Mouse (Mus musculus) heart, postnatal 0 days (tissue): Measurements from ENCODE around the gene Cd4. TPM values are rescaled to one million over a fixed set of nuclear protein-coding genes. Genes with fewer than 3 reads are reported as not detected.
"Not testable (repeated sequence)": the region's sequence is repeated elsewhere in the genome, so short reads cannot be mapped to it uniquely, and the experiment has no call there.

Experiments used
- ATAC-seq: fragments of 200-750 bp; cut with Nextera tagmentation; 2 replicates; pipeline ENCODE4 v1.8.0; 2017; ENCODE audit warnings: low read depth, moderate number of reproducible peaks, moderate library complexity; ENCODE audit not compliant: insufficient read depth
- DNase-seq: peaks from one replicate; pipeline ENCODE4 v3.0.0-alpha.2; 2016; ENCODE audit warnings: low spot score
- H3K27ac ChIP-seq: fragments of 300-500 bp; sonication (generic); 2 replicates; pipeline ENCODE4 v1.5.1; 2014; ENCODE audit warnings: low read depth, mild to moderate bottlenecking
- H3K27me3 ChIP-seq: fragments of 300-500 bp; sonication (generic); 2 replicates; pipeline ENCODE4 v1.6.1; 2014; ENCODE audit warnings: low read length, mixed read lengths; ENCODE audit not compliant: control insufficient read depth, insufficient read depth
- H3K36me3 ChIP-seq: fragments of 300-500 bp; sonication (generic); replicated peaks from 2 replicates; pipeline ENCODE4 v1.6.1; 2014; ENCODE audit warnings: low read length, mixed read lengths; ENCODE audit not compliant: control insufficient read depth, insufficient read depth
- H3K4me1 ChIP-seq: fragments of 300-500 bp; sonication (generic); 2 replicates; pipeline ENCODE4 v1.6.1; 2014; ENCODE audit warnings: antibody characterized with exemption; ENCODE audit not compliant: control insufficient read depth, insufficient read depth
- H3K4me2 ChIP-seq: fragments of 300-500 bp; sonication (generic); 2 replicates; pipeline ENCODE4 v1.6.1; 2014; ENCODE audit warnings: low read depth, mild to moderate bottlenecking, low read length, moderate library complexity
- H3K4me3 ChIP-seq: fragments of 300-500 bp; sonication (generic); 2 replicates; pipeline ENCODE4 v1.5.1; 2014; ENCODE audit warnings: low read depth, low read length
- H3K9ac ChIP-seq: fragments of 300-500 bp; sonication (generic); replicated peaks from 2 replicates; pipeline ENCODE4 v1.6.1; 2014; ENCODE audit warnings: low read depth, low read length, mixed read lengths
- H3K9me3 ChIP-seq: fragments of 300-500 bp; sonication (generic); replicated peaks from 2 replicates; pipeline ENCODE4 v1.6.1; 2016; ENCODE audit warnings: low read length; ENCODE audit not compliant: control insufficient read depth
- CTCF ChIP-seq: IDR thresholded peaks from 2 replicates; pipeline ENCODE4 v1.5.1; 2016; ENCODE audit warnings: antibody characterized with exemption, control low read depth, low read depth
- EP300 ChIP-seq: IDR thresholded peaks from 2 replicates; pipeline ENCODE4 v1.6.1; 2016; ENCODE audit warnings: antibody characterized with exemption, low read depth
- WGBS: fragments of 180-500 bp; shearing (Covaris S2); extraction: QIAGEN DNeasy Blood & Tissue Kit; methylation state at CpG from one replicate; pipeline ENCODE4 v1.1.7; 2014; 5-methylcytosine and 5-hydroxymethylcytosine counted together
- polyA plus RNA-seq: library from polyadenylated mRNA; unstranded; fragments of >200 nt; fragmentation: Nextera tagmentation; extraction: Ambion mirVana; gene quantifications from 2 replicates; pipeline ENCODE4 v1.2.1, GENCODE M21; 2015
- total RNA-seq: library from RNA; depleted of rRNA; stranded (reverse); fragments of >200 nt; gene quantifications from 2 replicates; pipeline ENCODE4 v1.2.3, GENCODE M21; 2014; ENCODE audit warnings: low replicate concordance

Cd4 gene
- total and polyA plus RNA-seq, 2 experiments from 2014 or later: 0.10 TPM; not detected in 1

DNA sequence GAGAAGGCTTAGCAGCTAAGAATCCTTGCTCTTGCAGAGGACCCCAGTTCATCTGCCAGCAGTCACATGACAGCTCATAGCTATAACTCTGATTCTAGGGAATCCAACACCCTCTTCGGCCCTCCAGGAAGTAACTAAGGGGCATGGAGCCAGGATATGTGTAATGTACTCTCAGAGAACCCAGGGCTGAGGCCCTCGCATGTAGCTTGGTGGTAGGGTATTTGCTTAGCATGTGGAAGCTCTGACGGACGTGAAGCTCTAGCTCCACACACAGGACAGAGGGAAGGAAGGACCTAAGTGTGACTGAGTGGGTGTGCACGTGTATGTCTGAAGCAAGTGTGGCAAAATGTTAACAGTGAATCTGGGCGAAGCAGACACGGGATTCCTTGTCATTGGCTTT is 51.6 kb downstream of the Cd4 start:
- Histone ChIP-seq H3K4me1 (peaks cover 15% of the 10 kb centered on the region), H3K9ac (no peak overlapping the region), H3K9me3 (no peaks in the 10 kb centered on the region), H3K27ac (no peak overlapping the region), H3K27me3 (0 out of 2 replicates have a peak, but pooled peaks cover 3% of the 10 kb centered on the region), H3K4me2 (no peak overlapping the region), H3K36me3 (peaks cover 25% of the 10 kb centered on the region), H3K4me3 (no peak overlapping the region)
- ATAC-seq (no peak), DNase-seq (no peak)
- TF ChIP-seq CTCF: no peak
- TF ChIP-seq EP300: no peak
- WGBS: 55% methylated on average over 7 of the region's 7 CpGs

DNA sequence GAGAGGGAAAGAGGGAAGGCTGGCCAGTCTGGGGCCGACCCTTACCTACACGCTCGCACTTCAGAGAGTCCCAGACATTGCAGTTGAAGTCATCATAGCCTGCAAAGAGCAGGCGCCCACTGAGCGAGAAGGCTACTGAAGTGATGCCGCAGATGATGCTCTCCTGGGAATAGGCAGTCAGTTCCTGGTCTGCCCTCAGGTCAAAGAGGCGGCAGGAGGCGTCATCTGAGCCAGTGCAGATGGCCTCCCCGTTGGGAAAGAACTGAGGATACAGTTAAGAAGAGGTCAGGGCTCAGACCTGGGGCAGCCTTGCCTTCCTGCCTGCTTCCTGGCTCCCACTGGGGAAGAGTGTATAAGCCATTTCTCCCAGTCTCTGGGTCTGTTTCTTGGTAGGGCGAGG is 52.5 kb downstream of the Cd4 start:
- Histone ChIP-seq H3K9me3 (no peaks in the 10 kb centered on the region), H3K4me2 (no peak overlapping the region), H3K36me3 (peaks cover 25% of the 10 kb centered on the region), H3K4me3 (no peak overlapping the region), H3K27me3 (0 out of 2 replicates have a peak, but pooled peaks cover 3% of the 10 kb centered on the region), H3K27ac (no peak overlapping the region), H3K9ac (no peak overlapping the region), H3K4me1 (peaks cover 21% of the 10 kb centered on the region)
- TF ChIP-seq EP300: no peak
- no peak for TF ChIP-seq CTCF
- 56% methylated on average over 10 of the region's 10 CpGs for WGBS
- no peak for DNase-seq
- no peak for ATAC-seq

DNA sequence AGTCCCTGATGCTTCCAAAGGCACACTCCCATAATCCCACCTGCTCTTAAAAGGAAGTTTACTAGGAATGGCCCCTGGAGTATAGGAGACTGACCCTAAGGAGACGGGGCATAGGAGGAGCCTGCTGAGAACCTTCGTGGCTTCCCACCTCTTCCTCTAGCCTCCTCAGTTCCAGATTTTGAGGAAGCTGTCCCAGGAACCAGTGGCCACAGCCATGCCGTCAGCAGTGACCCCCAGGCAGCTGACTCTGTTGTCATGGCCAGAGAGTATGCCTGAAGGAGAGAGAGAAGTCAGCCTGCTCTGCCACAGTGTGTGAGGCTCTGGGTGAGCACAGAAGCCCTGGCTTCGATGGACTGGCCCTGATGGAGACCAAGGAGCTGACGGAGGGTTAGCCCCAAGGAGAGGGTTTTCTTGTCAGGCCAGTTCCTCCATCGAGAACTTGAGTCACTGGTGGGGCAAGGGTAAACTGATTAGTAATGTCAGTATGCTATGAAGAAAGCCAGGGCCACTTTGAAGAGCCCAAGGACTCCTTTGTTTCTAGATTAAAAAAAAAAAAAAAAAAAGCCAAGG is 53.4 kb downstream of the Cd4 start:
- ATAC-seq: no peak

GRCm38 (mm10) chr6:124831649-124832048 is 56.4 kb downstream of the Cd4 start:
- Histone ChIP-seq H3K9ac (no peak overlapping the region), H3K36me3 (peaks cover 29% of the 10 kb centered on the region), H3K9me3 (no peaks in the 10 kb centered on the region), H3K27me3 (no peaks in the 10 kb centered on the region), H3K27ac (no peak overlapping the region), H3K4me2 (no peak overlapping the region), H3K4me3 (no peak overlapping the region), H3K4me1 (peaks cover 18% of the 10 kb centered on the region)
- no peak for TF ChIP-seq CTCF
- no peak for TF ChIP-seq EP300
- ATAC-seq (no peak), DNase-seq (no peak)
- WGBS: 91% methylated on average over 8 of the region's 8 CpGs

More for the DNA sequence above, 53.4 kb downstream of the Cd4 start:
- Histone ChIP-seq H3K4me1 (peaks cover 18% of the 10 kb centered on the region), H3K4me2 (no peak overlapping the region), H3K9me3 (no peaks in the 10 kb centered on the region), H3K36me3 (peaks cover 25% of the 10 kb centered on the region), H3K9ac (no peak overlapping the region), H3K27me3 (0 out of 2 replicates have a peak, but pooled peaks cover 3% of the 10 kb centered on the region), H3K4me3 (no peak overlapping the region), H3K27ac (no peak overlapping the region)
- TF ChIP-seq CTCF (no peak), EP300 (no peak)
- DNase-seq: no peak
- 80% methylated on average over 6 of the region's 6 CpGs for WGBS

- not testable (repeated sequence) for H3K27me3 ChIP-seq, ATAC-seq, DNase-seq, H3K9me3 ChIP-seq, H3K27ac ChIP-seq, H3K9ac ChIP-seq
- H3K4me1 ChIP-seq: peaks cover 18% of the 10 kb centered on the region
- peak overlapping the region; percentile 72; the same call in 1 of the 2 replicates for H3K4me3 ChIP-seq
- 96% methylated on average over 4 of the region's 4 CpGs for WGBS
- H3K36me3 ChIP-seq: peaks cover 31% of the 10 kb centered on the region
- peak overlapping the region; percentile 92; the same call in 1 of the 2 replicates for H3K4me2 ChIP-seq
These were observed 56.8 kb downstream of the Cd4 start for GRCm38 (mm10) chr6:124831199-124831598.
